Mouse (Mus musculus): ENCODE measurements around the gene Cul4a. TPM values are rescaled to one million over a fixed set of nuclear protein-coding genes. Genes with fewer than 3 reads are reported as not detected.
"Not testable (repeated sequence)": the region's sequence is repeated elsewhere in the genome, so short reads cannot be mapped to it uniquely, and the experiment has no call there.

Cul4a gene
- polyA plus RNA-seq, 1 experiment, result 74.9 TPM

GRCm38 (mm10) chr8:13122887-13123421 lies 17.5 kb downstream of the Cul4a start:
- no peak overlapping the region for H3K4me3 ChIP-seq (ENCODE audit: insufficient read depth, low read length)
- H3K27ac ChIP-seq (ENCODE audit: insufficient read depth, low read length), result no peak overlapping the region
- H3K4me1 ChIP-seq (ENCODE audit: control insufficient read depth, insufficient read depth, low read length), result no peaks in the 10 kb centered on the region
- no peak for TF ChIP-seq POLR2A (IDR thresholded peaks at IDR 0.05; ENCODE audit: low read depth, low read length)
- TF ChIP-seq CTCF (IDR thresholded peaks at IDR 0.05; ENCODE audit: borderline replicate concordance, insufficient read depth, low read length), result no peak

- no peak for TF ChIP-seq CTCF (IDR thresholded peaks at IDR 0.05; ENCODE audit: borderline replicate concordance, insufficient read depth, low read length)
- no peak for TF ChIP-seq POLR2A (IDR thresholded peaks at IDR 0.05; ENCODE audit: low read depth, low read length)
- H3K27ac ChIP-seq (ENCODE audit: insufficient read depth, low read length), result no peak overlapping the region
- no peaks in the 10 kb centered on the region for H3K4me1 ChIP-seq (ENCODE audit: control insufficient read depth, insufficient read depth, low read length)
- H3K4me3 ChIP-seq (ENCODE audit: insufficient read depth, low read length), result no peak overlapping the region
Measured at GRCm38 (mm10) chr8:13124897-13125296, 19.5 kb downstream of the Cul4a start.

DNA sequence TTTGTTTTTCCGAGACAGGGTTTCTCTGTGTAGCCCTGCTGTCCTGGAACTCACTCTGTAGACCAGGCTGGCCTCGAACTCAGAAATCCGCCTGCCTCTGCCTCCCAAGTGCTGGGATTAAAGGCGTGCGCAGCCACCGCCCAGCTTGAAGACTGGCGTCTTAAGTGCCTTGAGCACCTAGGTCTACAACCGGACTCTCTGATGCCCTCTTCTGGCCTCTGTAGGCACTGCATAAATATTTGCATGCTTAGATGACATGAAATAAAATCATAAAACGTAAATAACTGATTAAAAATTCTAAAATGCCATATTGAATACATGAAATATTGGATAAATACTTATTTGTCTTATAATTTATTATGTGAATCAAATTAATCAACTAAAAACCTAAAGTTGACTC lies 26.8 kb downstream of the Cul4a start:
- not testable (repeated sequence) for H3K27ac ChIP-seq (ENCODE audit: insufficient read depth, low read length); H3K4me3 ChIP-seq (ENCODE audit: insufficient read depth, low read length); H3K4me1 ChIP-seq (ENCODE audit: control insufficient read depth, insufficient read depth, low read length)

- H3K4me3 ChIP-seq (ENCODE audit: insufficient read depth, low read length), result no peak overlapping the region
- H3K4me1 ChIP-seq (ENCODE audit: control insufficient read depth, insufficient read depth, low read length), result no peaks in the 10 kb centered on the region
- H3K27ac ChIP-seq (ENCODE audit: insufficient read depth, low read length), result no peak overlapping the region
- TF ChIP-seq POLR2A (IDR thresholded peaks at IDR 0.05; ENCODE audit: low read depth, low read length), result no peak
- TF ChIP-seq CTCF (IDR thresholded peaks at IDR 0.05; ENCODE audit: borderline replicate concordance, insufficient read depth, low read length), result no peak
Measured at GRCm38 (mm10) chr8:13139641-13140182, 34.3 kb downstream of the Cul4a start.

DNA sequence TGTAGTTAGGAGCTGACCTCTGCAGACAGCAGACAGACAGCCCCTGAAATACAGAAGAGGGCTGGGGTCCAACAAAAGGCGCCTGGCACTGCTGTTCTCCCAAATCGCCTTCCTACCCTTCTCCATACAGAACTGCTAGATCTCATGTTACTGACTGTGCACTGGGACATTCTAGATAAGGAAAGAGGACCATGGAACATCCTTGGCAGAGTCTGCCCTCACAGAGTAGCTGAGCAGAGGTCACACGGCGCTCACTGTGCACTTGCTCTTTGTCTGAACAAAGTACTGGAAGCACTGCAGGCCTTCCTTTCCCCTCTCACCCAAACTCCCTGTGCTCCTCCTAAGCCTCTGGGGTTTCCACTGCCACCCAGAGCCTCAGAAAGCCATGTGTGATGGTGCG lies 36.3 kb downstream of the Cul4a start:
- no peaks in the 10 kb centered on the region for H3K4me1 ChIP-seq (ENCODE audit: control insufficient read depth, insufficient read depth, low read length)
- H3K27ac ChIP-seq (ENCODE audit: insufficient read depth, low read length), result no peak overlapping the region
- H3K4me3 ChIP-seq (ENCODE audit: insufficient read depth, low read length), result no peak overlapping the region
- TF ChIP-seq POLR2A (IDR thresholded peaks at IDR 0.05; ENCODE audit: low read depth, low read length) (no peak), CTCF (IDR thresholded peaks at IDR 0.05; ENCODE audit: borderline replicate concordance, insufficient read depth, low read length) (no peak)

GRCm38 (mm10) chr8:13148476-13148875 lies 43.1 kb downstream of the Cul4a start:
- Histone ChIP-seq H3K27ac (ENCODE audit: insufficient read depth, low read length) (no peak overlapping the region), H3K4me3 (ENCODE audit: insufficient read depth, low read length) (no peak overlapping the region), H3K4me1 (ENCODE audit: control insufficient read depth, insufficient read depth, low read length) (no peaks in the 10 kb centered on the region)
- TF ChIP-seq POLR2A (IDR thresholded peaks at IDR 0.05; ENCODE audit: low read depth, low read length) (no peak), CTCF (IDR thresholded peaks at IDR 0.05; ENCODE audit: borderline replicate concordance, insufficient read depth, low read length) (no peak)

GRCm38 (mm10) chr8:13149287-13149686 lies 43.9 kb downstream of the Cul4a start:
- TF ChIP-seq POLR2A (IDR thresholded peaks at IDR 0.05; ENCODE audit: low read depth, low read length) (no peak), CTCF (IDR thresholded peaks at IDR 0.05; ENCODE audit: borderline replicate concordance, insufficient read depth, low read length) (no peak)
- H3K27ac ChIP-seq (ENCODE audit: insufficient read depth, low read length), result no peak overlapping the region
- no peaks in the 10 kb centered on the region for H3K4me1 ChIP-seq (ENCODE audit: control insufficient read depth, insufficient read depth, low read length)
- H3K4me3 ChIP-seq (ENCODE audit: insufficient read depth, low read length), result no peak overlapping the region

- TF ChIP-seq POLR2A (IDR thresholded peaks at IDR 0.05; ENCODE audit: low read depth, low read length) (no peak), CTCF (IDR thresholded peaks at IDR 0.05; ENCODE audit: borderline replicate concordance, insufficient read depth, low read length) (no peak)
- Histone ChIP-seq H3K4me1 (ENCODE audit: control insufficient read depth, insufficient read depth, low read length) (no peaks in the 10 kb centered on the region), H3K4me3 (ENCODE audit: insufficient read depth, low read length) (no peak overlapping the region), H3K27ac (ENCODE audit: insufficient read depth, low read length) (no peak overlapping the region)
Measured at GRCm38 (mm10) chr8:13149866-13150265, 44.4 kb downstream of the Cul4a start.

DNA sequence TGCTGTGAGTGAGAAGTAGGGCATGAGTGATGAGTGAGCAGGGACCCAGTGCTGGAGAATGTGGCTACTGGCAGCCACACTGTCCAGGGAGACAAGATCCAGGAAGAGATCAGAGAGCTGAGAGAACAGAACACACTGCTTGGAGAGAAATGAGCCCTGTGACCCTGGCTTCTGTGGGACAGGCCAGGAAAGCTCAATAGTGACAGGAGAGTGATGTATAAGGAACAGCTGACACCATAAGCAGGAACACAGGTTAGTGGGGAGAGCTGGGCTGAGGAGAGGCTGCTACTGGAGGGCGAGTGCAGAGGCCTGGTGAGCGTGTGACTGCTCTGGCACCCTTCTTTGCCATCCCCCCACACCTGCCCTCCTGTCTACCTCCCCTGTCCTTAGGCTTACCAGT lies 45.5 kb downstream of the Cul4a start:
- no peak overlapping the region for H3K4me3 ChIP-seq (ENCODE audit: insufficient read depth, low read length)
- H3K4me1 ChIP-seq (ENCODE audit: control insufficient read depth, insufficient read depth, low read length), result no peaks in the 10 kb centered on the region
- TF ChIP-seq POLR2A (IDR thresholded peaks at IDR 0.05; ENCODE audit: low read depth, low read length), result no peak
- no peak for TF ChIP-seq CTCF (IDR thresholded peaks at IDR 0.05; ENCODE audit: borderline replicate concordance, insufficient read depth, low read length)
- H3K27ac ChIP-seq (ENCODE audit: insufficient read depth, low read length), result no peak overlapping the region

GRCm38 (mm10) chr8:13154099-13154498 lies 48.7 kb downstream of the Cul4a start:
- no peaks in the 10 kb centered on the region; the same call in 1 of the 2 replicates for H3K4me1 ChIP-seq (ENCODE audit: control insufficient read depth, insufficient read depth, low read length)
- no peak overlapping the region for H3K27ac ChIP-seq (ENCODE audit: insufficient read depth, low read length)
- TF ChIP-seq POLR2A (IDR thresholded peaks at IDR 0.05; ENCODE audit: low read depth, low read length), result no peak
- no peak for TF ChIP-seq CTCF (IDR thresholded peaks at IDR 0.05; ENCODE audit: borderline replicate concordance, insufficient read depth, low read length)
- no peak overlapping the region for H3K4me3 ChIP-seq (ENCODE audit: insufficient read depth, low read length)

- TF ChIP-seq POLR2A (IDR thresholded peaks at IDR 0.05; ENCODE audit: low read depth, low read length), result no peak
- TF ChIP-seq CTCF (IDR thresholded peaks at IDR 0.05; ENCODE audit: borderline replicate concordance, insufficient read depth, low read length), result no peak
- H3K4me3 ChIP-seq (ENCODE audit: insufficient read depth, low read length), result no peak overlapping the region
- H3K27ac ChIP-seq (ENCODE audit: insufficient read depth, low read length), result no peak overlapping the region
- H3K4me1 ChIP-seq (ENCODE audit: control insufficient read depth, insufficient read depth, low read length), result no peaks in the 10 kb centered on the region; the same call in 1 of the 2 replicates
Measured at GRCm38 (mm10) chr8:13155358-13155757, 49.9 kb downstream of the Cul4a start.

Data from embryonic fibroblast, embryonic 13.5 days (primary cell).